Mouse (Mus musculus) spleen, adult 18-20 months (tissue): ENCODE measurements at regions not wholly inside any gene's neighbourhood (a gene's known extent, or its start where the extent isn't known, plus 50 kb on each side); places are given as distances from the start of the nearest gene placed in this dataset.

Experiments used
- DNase-seq, 2 experiments: peaks; one replicate each; pipeline ENCODE4 v3.0.0; 2022; ENCODE audit warnings: mixed read lengths in 2 of 2

DNA sequence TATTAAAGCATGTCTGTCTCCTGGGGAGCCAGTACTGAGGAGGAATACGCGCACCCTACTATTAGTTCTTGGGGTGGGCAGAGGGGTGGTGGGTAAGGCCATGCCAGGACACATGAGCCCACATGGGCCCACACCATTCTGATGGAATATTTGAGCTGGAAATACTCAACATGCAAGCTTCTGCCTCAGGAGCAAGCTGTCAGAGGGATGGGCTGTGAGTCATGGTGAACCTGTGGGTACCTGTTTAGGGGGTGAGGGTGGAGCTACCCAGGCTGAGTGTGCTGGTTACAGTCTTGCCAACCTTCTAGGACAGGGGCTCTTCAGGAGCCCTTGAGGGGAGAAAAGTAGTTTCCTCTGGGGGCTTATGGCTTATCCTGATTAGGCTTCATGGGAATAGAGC, 264.9 kb downstream of the Bcl11a start:
- DNase-seq, result no peak

DNA sequence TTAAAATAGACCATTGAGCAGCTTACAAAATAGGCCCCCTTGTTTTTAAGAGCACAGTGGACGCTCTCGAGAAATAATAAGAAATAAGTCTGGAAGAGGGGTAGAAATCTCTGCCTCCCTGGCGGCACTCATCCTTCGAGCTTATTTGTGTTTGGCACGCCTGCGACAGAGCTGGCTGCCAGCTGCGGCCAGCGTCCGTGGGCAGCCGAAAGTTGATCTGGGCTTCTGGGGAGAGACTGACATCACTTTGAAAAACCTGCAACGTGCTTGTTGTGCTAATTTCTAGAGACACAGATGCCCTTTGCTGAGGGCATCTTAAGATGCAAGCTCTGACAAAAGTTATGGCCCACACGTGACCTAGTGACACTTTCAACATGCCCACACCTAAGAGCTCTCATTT, 269.4 kb downstream of the Bcl11a start:
- DNase-seq, result no peak

DNA sequence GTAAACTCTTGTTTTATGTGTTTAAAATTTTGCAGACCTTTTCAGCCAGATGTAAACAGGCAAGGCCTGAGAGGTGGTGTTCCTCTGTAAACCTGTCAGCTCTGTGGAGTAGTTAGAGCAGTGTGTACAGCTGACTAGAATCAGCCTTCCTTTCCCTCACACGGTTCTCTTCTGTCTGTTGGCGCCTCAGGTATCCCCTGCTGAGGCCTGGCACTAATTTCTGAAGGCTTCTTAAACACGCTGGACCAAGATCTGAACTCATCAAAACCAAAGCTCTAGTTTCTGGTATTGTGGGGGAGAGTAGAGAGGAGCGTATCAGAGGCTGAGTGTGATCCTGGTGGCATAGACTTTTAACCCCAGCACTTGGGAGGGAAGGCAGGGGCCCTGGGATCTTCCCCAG, 270.9 kb downstream of the Bcl11a start:
- DNase-seq, result no peak

DNA sequence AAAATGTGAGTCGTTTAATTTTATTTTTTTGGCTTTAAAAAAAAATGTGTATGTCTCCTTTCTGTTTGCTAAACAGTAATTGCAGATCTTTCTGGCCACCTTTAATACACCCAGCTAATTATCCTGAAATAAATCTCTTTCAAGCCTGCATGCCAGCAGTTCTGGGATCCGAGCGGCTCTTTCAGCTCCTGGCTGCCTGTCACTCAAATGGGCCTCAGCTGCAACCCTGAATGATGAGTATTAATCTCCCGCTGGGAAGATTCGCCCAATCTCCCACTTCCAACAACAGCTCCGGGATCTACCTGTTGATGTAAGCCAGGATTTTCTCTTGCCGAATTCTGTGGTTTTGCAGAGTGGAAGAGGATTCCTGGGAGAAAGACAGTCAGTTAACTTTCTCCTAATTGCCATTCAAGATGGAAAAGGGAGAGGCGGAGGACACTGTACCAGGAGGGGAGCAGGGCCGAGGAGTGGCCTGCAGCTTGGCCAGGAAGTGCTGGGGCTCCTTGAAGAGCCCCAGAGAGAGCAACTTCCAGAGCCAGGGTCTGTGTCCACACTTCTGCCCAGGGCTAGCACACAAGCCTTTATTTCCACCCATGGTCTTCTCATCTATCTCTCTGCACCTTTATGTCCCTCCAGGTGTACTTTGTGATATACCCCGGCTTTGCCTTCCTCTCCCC, 272.2 kb downstream of the Bcl11a start:
- no peak for DNase-seq

DNA sequence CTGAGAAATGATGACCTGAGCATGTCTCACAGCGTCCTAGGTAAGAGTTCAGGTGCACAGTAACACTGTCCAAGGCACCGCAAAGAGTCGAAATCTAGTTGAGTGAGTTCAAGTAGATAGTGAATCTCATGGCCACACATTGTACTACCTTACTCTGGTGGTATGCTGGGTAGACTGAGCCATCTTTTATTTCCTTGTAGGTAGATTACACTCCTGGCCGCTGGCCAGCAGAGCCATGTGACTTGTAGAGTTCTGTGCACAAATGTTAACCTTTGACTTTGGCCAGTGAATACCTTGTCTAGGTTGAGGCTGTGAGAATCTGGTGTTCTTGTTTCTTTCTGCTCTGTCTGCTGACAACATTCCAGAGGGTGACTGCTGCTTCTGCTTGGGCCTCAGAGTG, 273.0 kb downstream of the Bcl11a start:
- no peak for DNase-seq

DNA sequence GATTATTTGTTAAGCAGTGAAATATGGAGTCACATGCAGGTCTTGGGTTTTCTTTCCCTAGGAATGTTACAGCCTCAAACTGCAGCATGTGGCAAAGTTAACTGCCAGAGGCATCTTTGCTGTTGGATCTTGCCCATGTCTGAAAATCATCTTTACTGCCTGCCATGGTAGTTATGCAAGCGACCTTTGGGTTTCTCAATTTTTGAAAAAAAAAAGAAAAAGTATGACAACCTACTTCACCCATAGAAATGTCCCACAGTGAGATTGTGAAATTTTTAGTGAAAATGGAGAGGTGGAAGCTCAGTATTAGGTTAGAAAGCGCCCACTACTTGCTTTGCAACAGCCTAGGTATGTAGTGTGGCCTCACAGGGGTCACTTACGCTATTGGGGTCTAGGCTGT, 274.2 kb downstream of the Bcl11a start:
- DNase-seq, result no peak

DNA sequence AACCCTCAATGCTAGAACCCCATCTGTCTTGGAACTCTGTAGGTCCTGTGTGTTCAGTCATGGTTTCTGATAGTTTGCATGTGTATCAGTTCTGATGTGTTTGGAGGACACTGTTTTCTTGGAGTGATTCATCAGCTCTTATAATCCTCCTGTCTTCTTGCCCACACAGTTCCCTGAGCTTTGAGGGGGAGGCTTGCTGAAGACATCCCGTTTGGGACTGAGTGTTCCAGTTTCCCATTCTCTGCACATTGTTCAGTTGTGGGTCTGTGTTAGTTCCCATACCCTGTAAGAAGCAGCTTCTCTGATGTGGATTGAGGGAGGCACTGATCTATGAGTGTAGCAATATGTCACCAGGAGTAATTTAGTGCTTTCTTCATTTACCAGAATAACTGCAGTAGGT, 275.2 kb downstream of the Bcl11a start:
- no peak for DNase-seq

DNA sequence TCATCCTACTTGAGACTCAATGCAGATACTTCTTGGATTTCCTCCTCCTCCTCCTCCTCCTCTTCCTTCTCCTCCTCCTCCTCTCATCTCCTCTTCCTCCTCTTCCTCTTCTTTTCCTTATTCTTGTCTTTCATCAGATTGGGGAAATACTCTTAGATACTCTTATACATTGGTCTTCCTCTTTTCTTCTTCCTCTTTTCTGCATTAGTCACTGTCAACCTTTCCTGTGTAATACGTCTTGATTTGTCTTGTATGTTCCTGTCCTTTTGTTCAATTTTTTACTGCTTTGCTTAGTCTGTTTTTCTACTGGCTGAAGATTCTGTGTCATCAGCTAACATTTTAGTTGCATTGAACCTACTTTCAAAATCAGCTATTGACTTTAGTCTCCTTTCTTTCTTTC, 279.5 kb downstream of the Bcl11a start:
- DNase-seq, result no peak

DNA sequence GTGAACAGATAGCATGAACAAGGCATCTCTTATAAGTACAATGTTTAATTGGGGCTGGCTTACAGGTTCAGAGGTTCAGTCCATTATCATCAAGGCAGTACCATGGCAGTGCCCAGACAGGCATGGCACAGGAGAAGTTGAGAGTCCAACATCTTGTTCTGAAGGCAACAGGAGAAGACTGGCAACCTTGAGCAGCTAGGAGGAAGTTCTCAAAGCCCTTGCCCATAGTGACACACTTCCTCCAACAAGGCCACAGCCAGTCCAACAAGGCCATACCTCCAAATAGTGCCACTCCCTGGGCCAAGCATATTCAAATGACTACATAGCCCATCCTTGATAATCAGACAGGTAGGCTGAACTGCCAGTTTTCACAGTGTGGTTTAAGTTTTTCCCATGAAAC, 281.2 kb downstream of the Bcl11a start:
- DNase-seq, result no peak

DNA sequence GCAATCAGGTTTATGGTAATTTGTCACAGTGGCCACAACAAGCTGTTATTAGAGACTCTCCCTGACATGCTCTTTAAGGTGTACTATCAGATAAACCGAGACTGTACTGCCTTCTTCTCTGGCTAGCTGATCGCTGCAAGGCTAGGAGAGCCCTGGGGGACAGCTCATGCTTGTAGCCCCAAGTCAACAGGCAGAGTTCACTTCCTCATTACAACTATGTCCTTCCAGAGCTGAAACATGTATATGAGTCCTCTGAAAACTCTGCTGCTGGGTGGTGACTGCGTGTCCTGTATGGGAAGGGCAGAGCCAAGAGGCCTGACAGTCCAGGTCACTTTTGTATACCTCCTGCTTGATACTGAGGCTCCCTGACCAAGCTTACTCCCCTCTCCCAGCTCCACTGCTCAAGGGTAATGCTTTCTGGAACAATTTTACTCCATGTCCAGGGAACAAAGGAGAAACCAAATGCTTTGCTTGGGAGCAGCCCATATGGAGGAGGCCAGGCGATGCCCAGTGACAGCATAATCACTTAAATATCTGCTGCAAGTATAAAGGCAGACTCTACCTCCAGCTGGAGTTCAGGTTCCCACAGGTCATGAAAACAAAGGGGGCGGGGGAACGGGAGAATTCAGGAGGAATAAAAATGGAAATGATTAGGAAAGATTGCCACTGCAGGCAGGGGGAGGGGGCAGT, 284.3 kb downstream of the Bcl11a start:
- DNase-seq, result no peak

DNA sequence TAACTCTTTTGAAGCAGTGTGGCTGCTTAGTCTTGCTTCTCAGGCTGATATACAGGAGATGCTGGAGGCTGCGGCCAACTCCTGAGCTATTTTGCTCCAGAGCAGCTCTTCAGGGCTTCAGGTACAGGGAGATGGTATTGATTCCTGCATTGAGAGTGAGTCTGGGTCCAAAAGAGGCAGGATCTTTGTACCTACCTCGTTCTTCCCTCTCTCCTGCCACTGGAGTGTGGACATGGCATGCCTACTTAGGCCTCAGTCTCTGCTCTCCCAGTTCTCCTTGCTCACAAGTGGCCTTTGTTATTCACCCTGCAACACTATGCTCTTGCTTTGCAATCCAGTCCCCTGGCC, 284.8 kb downstream of the Bcl11a start:
- DNase-seq, result no peak

DNA sequence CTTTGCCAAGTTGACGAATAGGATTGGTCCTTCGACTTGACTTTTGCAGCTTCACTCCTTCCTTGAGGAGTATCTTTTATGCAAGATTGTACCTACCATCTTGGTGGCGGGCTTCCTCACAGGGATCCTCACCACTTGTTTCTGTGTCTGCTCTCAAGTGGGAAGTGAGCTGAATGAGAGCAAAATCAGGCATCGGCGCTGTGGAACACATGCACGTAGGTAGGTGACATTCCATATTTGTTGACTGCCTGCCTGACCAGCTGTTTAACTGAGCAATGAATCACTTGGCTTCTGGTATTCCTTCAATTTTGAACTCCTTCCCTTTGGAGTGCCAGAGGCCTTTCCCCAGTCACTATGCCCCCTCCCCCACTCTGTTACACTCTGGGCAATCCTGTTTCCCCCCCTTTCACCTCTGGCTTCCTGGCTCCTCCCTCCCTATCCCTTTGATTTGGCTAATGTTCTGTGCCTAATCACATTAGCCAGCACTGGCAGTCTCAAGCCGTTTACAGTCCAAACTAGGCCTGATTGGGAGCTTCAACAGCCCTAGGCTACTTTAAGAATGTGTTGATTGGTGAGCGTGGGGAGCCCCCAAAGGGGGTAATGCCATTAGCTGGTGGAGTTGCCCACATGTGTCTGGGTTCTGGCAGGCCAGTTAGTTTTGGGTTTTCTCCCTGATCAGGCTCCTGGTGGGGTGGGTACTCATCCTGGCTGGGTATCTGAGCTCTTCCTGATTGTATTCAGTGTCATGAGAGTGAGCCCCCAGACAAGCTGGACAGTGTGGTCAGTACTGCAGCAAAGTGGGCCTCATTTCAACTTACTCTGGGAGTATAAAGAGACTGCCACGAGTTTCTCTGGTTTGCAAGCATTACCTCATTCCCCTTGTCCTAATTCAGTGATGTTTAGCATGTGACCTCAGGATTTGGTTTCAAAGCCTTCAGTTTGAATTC, 285.8 kb downstream of the Bcl11a start:
- DNase-seq, result no peak

DNA sequence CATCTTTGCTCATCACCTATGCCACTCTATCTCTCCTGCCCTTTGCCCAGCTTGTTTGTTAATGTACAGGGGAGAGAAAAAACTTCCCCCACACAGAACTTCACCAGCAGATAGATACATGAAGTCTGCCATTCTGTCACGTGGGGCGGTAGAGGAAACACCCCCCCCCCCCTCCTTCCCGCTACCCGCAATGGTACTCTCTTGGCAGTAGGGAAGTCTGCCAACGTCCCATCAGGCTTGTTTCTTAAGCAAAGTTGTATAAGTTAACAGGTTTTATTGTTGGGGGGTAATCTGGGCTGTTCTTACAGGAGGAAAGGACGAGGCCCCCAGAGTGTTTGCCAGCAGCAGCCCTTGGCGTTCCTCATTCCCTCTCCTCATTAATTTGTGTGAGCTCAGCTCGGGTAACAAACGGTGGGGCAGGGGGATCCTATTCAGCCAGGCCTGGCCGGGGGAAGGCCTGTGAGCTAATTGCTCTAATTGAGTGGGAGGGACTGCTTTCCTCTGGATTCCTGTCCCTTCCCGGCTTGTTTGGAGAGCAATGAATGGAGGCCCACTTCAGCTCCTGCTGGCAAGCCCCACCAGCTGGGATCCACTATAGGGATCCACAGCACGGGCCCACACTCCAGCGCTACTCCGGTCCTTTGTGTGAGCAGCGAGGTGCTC, 292.5 kb downstream of the Bcl11a start:
- no peak for DNase-seq

DNA sequence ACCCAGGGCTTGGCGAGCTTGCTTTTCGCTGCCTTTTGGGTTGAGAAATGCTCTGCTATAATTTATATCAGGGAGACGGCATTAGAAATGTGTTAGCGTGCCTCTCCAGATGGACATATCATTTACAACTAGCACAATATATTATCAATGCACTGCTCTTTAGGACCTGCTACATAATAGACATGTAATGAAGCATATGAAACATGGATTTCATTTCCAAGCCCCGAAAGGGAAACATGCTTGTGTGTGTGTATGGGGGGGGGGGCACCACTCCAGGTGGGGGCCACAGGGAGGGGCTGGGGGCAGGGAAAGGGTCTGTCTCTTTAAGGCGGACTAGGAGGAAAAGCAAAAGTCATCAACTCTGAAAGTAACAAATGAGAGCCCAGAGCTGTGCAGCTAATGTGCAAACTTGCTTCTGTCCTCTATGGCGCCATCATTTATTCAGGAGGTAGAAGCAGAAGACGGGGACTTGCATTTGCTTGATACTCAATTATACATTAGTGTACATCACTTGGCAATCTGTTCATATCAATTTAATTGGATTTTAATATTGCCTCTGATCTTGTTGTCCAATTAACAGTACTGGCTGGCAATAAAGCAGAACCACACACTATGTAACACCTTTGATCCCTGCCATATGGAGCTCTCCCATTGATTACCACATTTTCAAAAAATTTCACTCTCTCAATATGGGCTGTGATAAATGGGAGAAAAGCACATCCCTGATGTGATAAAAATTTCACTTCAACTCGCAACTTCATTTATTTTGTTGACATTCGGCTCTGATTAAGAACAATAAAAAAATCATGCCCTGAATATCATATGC, 293.2 kb downstream of the Bcl11a start:
- DNase-seq, result no peak

DNA sequence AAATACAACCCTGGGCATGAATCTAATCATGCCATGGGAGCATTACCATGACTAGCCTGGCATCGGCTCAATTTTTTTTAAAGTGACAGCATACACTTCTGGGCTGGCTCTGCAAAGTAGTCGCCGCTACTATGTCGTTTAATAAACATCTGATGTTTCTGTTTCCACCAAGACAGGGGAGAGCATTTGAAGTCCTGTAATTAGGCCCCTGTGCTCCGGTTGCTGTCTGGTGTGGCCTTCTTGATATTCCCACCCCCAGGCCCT, 293.8 kb downstream of the Bcl11a start:
- no peak for DNase-seq

DNA sequence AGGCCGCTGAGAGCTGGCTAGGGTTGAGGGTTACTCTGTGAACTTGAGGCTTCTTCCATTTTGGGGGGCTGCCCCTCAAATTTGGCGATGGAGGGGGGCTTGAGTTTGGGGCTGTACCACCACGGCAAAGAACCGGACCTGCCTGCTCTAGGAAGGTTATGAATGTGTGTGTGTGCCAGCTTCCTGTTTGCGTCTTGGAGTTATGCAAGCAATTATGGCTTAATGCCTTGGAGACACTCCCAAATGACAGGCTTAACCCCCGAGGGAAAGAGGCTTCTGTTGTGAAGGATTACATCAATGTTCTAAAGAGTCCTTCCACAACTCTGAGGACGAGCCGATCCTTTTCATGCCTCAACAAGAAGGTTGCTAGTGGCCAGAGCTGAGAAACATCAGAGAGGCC, 294.1 kb downstream of the Bcl11a start:
- no peak for DNase-seq

DNA sequence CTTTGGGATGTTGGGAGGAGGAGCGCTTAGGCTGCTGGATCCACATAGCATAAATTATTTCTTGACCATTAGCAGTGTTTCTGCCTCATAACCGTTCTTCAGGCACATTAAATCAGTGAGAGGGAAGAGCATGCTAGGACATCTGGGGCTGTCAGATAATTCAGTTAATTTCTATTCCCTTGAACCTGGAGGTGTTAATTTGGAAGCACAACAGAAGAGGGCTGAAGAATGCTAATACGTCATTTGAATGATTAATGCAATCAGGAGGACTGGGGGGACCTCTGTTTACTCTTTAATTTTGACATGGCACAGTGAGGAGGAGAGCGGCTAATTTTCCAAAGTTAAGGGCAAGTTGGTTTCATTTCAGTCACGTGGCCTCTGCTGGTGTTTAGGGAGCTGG, 294.8 kb downstream of the Bcl11a start:
- DNase-seq, result no peak

DNA sequence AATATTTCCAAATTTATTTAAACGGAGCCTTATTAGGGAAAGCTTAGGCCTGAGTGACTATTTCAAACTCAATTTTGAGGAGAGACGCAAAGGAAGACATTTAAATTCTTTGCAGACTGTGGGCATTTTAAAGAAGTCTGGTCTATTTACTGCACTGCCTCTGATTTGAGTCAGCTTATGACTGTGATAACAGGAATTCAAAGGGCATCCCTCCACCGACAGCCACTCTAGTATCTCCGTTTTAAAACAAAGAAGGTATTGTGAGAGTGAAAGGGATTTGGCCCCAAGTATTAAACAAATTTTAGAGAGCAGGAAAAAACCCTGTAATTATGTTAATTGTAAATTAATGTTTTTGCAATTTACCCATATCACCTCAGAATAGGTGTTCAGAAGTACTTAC, 295.4 kb downstream of the Bcl11a start:
- DNase-seq, result no peak

DNA sequence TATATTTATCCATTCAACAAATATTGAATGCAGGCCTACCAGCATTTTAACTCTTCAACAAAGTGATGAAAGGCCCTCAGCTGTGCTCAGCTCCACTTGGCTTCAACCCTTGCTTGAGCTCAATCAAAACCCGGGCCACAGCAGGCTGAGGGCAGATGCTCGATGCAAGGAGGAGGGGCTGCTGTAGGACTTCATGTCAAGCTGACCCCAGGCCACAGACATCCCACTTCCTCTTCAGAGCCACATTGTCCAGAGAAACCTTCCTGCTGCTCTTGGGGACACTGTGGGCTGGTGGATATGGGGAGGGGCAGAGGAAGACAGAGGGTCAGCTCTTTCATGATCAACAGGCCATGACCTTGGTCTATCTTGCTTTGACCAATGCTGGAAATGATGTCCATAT, 299.7 kb downstream of the Bcl11a start:
- DNase-seq, result no peak

DNA sequence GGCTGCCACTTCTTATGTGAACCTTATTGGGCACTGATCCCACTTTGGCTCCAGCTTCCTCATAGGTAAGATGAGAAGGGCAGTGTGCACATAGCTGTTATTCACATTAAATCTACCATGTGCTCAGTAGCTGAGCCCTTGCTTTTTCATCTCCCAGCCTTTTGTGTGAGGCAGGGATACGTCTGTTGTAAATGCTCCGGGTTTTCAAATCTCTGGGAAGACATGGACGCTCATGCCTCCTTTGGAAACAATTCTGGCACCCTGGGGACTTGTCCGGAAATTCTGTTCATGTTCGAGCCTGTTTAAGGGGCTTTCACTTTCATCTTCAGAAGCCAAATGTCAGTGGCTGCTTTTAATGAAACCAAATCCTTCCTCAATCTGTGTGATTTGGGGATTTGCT, 312.7 kb downstream of the Bcl11a start:
- peak in 1 of 2 experiments; percentile 31 for DNase-seq

DNA sequence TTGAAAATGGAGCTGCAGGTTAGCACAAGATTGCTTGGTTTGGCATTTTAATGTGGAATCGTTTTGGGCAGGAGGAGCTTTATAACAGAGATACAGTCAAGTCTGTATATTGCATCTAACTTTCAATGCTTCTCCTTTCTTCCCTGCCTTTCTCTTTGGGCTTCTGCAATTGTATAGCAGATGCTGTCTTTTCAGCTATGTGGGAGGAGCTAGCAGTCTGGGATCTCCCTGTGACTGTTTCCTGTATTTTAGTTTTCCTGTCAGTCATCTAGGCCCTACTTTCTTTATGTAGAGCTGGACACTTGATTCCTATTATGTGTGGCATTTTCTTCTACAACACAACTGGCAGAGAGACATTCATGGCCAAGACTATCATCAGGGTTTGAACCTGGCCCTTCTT, 313.5 kb downstream of the Bcl11a start:
- DNase-seq, result no peak

DNA sequence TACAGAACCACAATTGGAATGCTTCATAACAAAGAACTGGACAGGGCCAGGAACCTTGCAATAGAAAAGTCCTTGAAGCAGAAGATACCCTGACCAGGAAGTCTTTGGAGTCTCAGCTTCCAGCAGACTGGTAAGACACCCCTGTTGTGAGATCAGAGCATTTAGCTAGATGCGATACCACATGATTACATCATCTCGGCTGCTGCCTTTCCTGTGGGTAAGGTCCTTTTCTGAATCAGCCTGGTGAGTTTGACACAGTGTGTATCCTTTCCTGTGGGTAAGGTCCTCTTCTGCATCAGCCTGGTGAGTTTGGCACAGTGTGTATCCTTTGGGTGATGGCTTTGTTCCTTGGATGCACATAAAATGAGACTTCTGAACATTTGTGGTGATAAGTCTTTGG, 317.6 kb downstream of the Bcl11a start:
- no peak for DNase-seq

DNA sequence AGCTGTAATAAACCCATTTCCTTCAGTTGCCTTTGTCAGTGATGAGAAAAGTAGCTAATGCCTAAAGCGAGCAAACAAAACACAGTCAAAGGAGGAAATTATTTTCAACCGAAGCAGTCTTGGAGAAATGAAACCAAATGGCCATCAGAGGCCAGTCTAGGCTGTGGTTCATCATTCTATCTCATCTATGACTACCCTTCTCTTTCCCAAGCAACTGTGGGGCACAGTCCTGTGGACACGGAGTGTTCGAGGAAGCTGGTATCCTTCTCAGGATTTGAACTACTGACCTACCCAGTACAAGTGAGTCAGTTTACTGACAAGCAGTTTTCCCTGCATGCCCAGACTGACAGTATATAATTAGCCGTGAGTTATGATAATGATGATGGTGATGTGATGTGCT, 319.1 kb downstream of the Bcl11a start:
- no peak for DNase-seq
